Mouse (Mus musculus) CH12.LX (cell line): ENCODE results near the gene Btnl6.
"Not testable (repeated sequence)": the region's sequence is repeated elsewhere in the genome, so short reads cannot be mapped to it uniquely, and the experiment has no call there.

Experiments used
- MYC ChIP-seq: IDR thresholded peaks from 2 replicates; pipeline ENCODE4 v1.6.1; 2011; ENCODE audit warnings: low read depth, mild to moderate bottlenecking, improper control_type of control experiment, low read length
- POLR2A ChIP-seq: IDR thresholded peaks from 2 replicates; pipeline ENCODE4 v1.6.1; 2011; ENCODE audit warnings: low read depth, mild to moderate bottlenecking, improper control_type of control experiment, low read length
- TCF12 ChIP-seq: IDR thresholded peaks from 2 replicates; pipeline ENCODE4 v1.6.1; 2014; ENCODE audit warnings: low read depth, mild to moderate bottlenecking, inconsistent platforms, low read length, improper control_type of control experiment

DNA sequence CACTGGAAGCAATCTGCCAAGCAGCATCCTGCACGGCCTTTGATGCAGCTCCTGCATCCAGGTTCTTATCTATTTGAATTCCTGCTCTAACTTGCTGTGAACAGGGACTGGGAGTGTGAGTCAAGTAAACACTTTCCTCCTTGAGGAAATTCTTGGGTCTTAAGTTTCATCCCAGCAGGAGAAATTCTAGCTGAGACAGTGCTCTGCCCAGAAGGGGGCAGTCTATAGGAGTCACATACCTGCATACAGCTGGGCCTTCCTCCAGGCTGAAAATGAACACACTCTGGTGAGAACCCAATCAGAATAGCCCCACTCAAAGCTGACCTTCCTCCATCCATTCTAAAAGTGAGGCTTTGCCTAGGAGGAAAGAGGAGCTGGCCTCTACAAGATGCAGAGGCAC lies 5.4 kb downstream of the Btnl6 start:
- TF ChIP-seq TCF12, POLR2A, MYC: not testable (repeated sequence)
